Mouse (Mus musculus): ENCODE data around the gene Tsnaxip1. TPM values are rescaled to one million over a fixed set of nuclear protein-coding genes. Genes with fewer than 3 reads are reported as not detected.

Tsnaxip1 gene
- 0.13 and 0.14 TPM in 2 replicates for polyA plus RNA-seq (2015; fragmentation: Nextera tagmentation; extraction: Ambion mirVana)

DNA sequence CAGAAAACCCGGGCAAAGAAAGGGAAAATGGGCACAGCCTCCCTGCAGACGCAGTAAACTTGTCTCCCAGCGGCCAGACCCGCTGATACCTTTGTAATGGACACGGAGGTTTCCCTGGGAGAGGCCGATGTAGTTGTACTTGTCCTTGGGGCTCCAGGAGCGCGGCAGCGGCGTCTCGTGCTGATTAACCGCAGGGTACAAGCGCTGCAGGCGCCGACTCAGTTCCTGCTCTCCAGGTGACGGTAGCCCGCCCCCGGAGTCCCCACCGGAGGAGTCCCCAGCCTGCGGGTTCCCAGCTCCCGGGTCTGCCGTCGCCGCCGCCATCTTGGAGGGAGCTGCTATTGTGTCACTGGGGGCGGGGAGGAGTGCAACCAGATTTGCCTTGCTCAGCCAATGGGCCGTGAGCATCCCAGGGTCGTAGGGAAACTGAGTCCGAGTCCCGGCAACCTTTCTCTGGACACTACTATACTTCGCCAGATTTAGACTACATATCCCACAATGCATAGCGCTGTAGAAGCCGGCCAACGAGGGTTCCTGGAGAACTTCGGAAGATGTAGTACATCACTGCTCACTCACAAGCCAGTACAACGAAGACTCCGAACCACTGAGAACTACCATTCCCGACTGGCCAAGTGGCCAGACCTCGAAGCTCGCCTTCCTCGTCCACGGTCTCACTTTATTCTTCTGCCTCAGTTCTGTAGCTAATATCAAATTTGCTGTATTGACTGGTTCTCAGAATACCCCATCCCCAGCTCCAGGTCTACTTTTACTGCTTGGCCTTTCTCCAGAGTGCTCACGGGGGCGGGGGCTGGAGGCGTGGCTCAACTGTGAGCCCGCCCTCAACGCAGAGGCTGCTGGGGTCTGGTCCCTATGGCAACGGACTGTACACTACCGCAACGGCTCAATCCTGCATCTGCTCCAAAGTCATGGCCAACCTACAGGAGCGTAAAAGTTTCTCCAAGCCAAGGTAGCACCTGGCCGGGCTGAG lies at the start of gene Tsnaxip1, which contains the start of gene Ranbp10:
Gene Tsnaxip1, plus strand, starts transcription at position 871 of the 988 bp plus-strand sequence.
Gene Ranbp10, minus strand, starts transcription at position 490 of the 988 bp plus-strand sequence.
- Histone ChIP-seq H3K27ac (peak within 1 kb of the TSS; percentile 84), H3K36me3 (peaks cover 33% of the 10 kb centered on the region), H3K4me2 (peak within 1 kb of the TSS; percentile 81), H3K4me3 (replicated peaks) (peak within 1 kb of the TSS; percentile 85), H3K9me3 (replicated peaks) (no peaks in the 10 kb centered on the region), H3K9ac (peak within 1 kb of the TSS; percentile 90), H3K4me1 (peaks cover 16% of the 10 kb centered on the region), H3K27me3 (no peaks in the 10 kb centered on the region)
- ATAC-seq (replicated peaks; ENCODE audit: low FRiP score), result peak; percentile 98
- 0% methylated on average over 52 of the region's 52 CpGs for WGBS

DNA sequence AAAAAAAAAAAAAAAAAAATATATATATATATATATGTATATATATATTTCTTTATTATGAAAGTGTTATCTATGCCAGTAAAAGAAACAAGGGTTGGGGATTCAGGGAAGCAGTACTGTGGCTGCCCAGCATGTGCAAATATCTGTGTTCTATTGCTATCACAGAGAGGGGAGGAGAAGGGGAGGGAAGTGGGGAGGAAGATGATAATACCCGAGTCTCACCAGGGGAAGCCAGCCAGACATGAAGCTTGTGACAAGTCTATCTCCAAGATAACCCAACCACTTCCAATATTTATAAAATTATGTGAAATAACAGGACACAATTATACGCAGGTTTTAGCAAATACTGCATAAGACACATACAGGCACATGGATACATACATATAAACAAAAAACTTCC lies 49.7 kb upstream of the Tsnaxip1 start:
- ATAC-seq (replicated peaks; ENCODE audit: low FRiP score), result no peak
- Histone ChIP-seq H3K27ac (no peak overlapping the region), H3K36me3 (peaks cover 99% of the 10 kb centered on the region), H3K27me3 (no peaks in the 10 kb centered on the region), H3K9ac (no peak overlapping the region), H3K4me2 (no peak overlapping the region), H3K4me3 (replicated peaks) (no peak overlapping the region), H3K9me3 (replicated peaks) (no peaks in the 10 kb centered on the region), H3K4me1 (no peaks in the 10 kb centered on the region)
- WGBS, result 94% methylated on average over 2 of the region's 2 CpGs

DNA sequence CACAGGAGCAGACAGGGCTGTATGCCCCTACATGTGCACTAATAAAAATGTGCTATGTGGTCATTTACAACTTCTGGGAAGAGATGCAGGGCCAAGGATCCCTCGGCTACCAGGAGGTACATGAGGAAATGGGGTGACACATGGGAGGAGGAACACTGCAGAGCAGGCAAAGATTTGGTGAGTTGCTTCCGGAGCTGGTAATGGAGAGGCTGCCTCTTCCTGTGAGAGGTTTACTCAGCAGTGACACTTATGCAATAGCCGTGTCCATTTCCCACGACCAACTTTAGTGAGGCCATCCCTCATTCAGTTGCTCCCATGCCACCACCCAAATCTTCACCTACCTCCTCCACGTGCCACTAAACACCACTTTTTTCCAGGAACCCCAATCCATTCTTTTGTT lies 47.2 kb upstream of the Tsnaxip1 start:
- ATAC-seq (replicated peaks; ENCODE audit: low FRiP score), result no peak

DNA sequence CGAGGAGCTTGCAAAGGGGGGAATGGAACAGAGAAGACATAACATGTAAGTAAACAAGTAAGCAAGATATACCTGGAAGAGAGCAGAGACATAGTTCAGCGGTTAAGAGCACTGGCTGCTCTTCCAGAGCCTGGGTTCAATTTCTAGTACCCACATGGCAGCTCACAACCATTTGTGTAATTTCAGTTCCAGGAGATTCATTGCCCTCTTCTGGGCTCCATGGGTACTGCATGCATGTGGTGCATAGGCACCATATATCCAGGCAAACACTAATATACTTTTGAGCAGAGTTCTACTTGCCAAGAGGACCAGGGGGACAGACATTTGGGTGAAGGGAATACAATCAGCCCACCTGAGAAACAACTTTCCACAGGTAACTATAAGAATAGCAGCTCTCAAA lies 39.3 kb upstream of the Tsnaxip1 start:
- no peaks in the 10 kb centered on the region for H3K9me3 ChIP-seq (replicated peaks)
- no peak overlapping the region for H3K4me3 ChIP-seq (replicated peaks)
- WGBS, result 92% methylated on average over 2 of the region's 2 CpGs
- H3K9ac ChIP-seq, result no peak overlapping the region
- no peaks in the 10 kb centered on the region for H3K27me3 ChIP-seq
- no peak overlapping the region for H3K27ac ChIP-seq
- H3K4me1 ChIP-seq, result 0 out of 2 replicates have a peak, but pooled peaks cover under 1% of the 10 kb centered on the region
- H3K36me3 ChIP-seq, result peaks cover 38% of the 10 kb centered on the region
- no peak overlapping the region for H3K4me2 ChIP-seq
- no peak for ATAC-seq (replicated peaks; ENCODE audit: low FRiP score)

More for the DNA sequence above, 47.2 kb upstream of the Tsnaxip1 start:
- Histone ChIP-seq H3K9ac (no peak overlapping the region), H3K27me3 (no peaks in the 10 kb centered on the region), H3K4me2 (no peak overlapping the region), H3K9me3 (replicated peaks) (no peaks in the 10 kb centered on the region), H3K27ac (no peak overlapping the region), H3K4me3 (replicated peaks) (no peak overlapping the region), H3K36me3 (peaks cover 93% of the 10 kb centered on the region), H3K4me1 (no peaks in the 10 kb centered on the region)
- WGBS, result 89% methylated on average over 5 of the region's 5 CpGs

DNA sequence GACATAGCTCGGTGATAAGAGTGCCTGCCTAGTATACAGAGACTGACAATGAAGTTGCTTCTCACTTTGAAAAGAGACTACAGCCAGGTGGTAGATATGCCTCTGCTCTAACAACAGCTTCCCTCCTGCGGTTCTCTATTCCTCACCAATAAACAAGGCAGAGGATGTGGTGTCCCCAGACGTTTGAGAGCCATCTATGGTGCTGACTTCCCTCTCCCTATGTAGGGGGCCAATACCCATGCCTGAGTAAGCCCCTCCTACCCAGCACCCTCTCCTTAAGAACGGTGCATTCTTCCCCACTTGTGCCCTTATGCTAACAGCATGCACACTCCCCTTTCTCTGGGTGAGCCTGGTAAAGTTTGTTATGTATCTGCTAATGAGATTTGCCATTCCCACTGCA lies 38.6 kb upstream of the Tsnaxip1 start:
- no peak for ATAC-seq (replicated peaks; ENCODE audit: low FRiP score)

DNA sequence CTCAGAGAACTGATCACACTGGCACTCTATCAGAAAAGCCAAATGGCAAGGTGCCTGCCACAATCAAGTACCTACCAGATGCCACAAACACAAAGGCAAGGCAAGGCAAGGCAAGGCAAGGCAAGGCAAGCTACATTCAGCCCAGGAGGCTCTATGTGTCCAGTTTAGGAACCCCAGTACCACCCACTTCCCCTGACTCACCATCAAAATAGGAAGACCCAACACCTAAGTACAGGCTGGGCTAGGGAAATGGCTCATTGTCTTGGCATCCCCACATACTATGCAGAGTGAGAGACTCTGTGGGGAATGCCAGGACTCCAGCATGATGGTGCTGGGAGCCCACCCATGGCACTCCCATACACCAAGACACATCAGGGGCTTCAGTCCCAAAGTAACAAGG lies 37.9 kb upstream of the Tsnaxip1 start:
- no peak for ATAC-seq (replicated peaks; ENCODE audit: low FRiP score)
- no peak overlapping the region for H3K4me2 ChIP-seq
- H3K9me3 ChIP-seq (replicated peaks), result no peaks in the 10 kb centered on the region
- no peak overlapping the region for H3K4me3 ChIP-seq (replicated peaks)
- no peak overlapping the region for H3K9ac ChIP-seq
- H3K27ac ChIP-seq, result no peak overlapping the region
- 0 out of 2 replicates have a peak, but pooled peaks cover 3% of the 10 kb centered on the region for H3K4me1 ChIP-seq
- peaks cover 29% of the 10 kb centered on the region for H3K36me3 ChIP-seq
- H3K27me3 ChIP-seq, result no peaks in the 10 kb centered on the region

More for the DNA sequence above, 38.6 kb upstream of the Tsnaxip1 start:
- H3K4me1 ChIP-seq, result 0 out of 2 replicates have a peak, but pooled peaks cover 3% of the 10 kb centered on the region
- H3K4me3 ChIP-seq (replicated peaks), result no peak overlapping the region
- H3K4me2 ChIP-seq, result no peak overlapping the region
- no peaks in the 10 kb centered on the region for H3K9me3 ChIP-seq (replicated peaks)
- peaks cover 33% of the 10 kb centered on the region for H3K36me3 ChIP-seq
- H3K9ac ChIP-seq, result no peak overlapping the region
- H3K27ac ChIP-seq, result no peak overlapping the region
- no peaks in the 10 kb centered on the region for H3K27me3 ChIP-seq
- 64% methylated on average over 4 of the region's 4 CpGs for WGBS

DNA sequence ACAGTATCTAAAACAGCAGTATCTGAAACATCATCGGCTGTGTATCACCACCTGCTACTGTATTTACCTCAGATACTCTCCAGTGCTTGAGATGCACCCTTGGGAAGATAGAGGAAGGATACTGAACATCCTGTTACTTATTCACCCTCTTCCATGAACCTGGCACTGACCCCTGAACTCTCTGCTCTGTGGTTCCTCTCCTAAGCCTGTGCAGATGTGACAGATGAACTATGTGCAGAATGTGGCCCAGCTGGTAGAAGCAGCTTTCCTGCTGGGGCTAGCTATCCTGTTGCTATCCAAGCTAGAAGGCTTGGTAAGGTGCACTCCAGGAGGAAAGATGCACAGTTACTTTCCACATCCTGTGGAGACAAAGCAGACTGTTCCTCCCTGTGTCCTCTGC lies 34.2 kb upstream of the Tsnaxip1 start:
- Histone ChIP-seq H3K36me3 (peaks cover 16% of the 10 kb centered on the region; the same call in 1 of the 2 replicates), H3K4me2 (no peak overlapping the region), H3K27ac (no peak overlapping the region), H3K4me3 (replicated peaks) (no peak overlapping the region), H3K27me3 (no peaks in the 10 kb centered on the region), H3K4me1 (peaks cover 4% of the 10 kb centered on the region; the same call in 1 of the 2 replicates), H3K9me3 (replicated peaks) (no peaks in the 10 kb centered on the region), H3K9ac (no peak overlapping the region)
- 100% methylated on average over 1 of the region's 1 CpGs for WGBS
- no peak for ATAC-seq (replicated peaks; ENCODE audit: low FRiP score)

DNA sequence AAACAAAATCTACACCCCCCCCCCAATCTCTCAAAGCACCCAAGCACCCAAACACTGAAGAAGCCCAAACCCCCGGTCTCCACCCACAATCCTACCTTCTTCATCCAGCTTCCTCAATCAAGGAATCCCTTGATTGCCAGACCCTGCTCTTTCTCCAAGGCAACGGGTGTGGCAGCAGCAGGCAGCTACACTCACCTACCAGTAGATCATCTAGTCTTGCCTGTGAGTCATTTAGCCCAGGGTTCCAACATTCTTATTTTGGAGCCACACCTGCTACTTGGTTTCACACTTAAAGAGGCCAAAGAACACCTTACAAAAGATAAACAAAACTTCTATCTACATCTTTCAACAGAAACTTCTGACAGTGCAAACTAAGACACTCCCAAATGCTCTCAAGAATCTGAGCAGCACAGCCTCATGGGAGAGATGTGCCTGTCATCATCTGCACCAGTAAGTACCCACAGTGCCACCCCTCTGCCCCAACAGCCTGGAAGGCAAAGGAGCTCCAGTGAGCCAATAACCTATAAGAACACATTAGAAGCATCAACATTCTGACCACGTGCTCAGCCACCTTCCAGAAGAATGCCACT lies 33.4 kb upstream of the Tsnaxip1 start:
- peaks cover 12% of the 10 kb centered on the region for H3K4me1 ChIP-seq
- WGBS, result 78% methylated on average over 3 of the region's 3 CpGs
- ATAC-seq (replicated peaks; ENCODE audit: low FRiP score), result no peak

DNA sequence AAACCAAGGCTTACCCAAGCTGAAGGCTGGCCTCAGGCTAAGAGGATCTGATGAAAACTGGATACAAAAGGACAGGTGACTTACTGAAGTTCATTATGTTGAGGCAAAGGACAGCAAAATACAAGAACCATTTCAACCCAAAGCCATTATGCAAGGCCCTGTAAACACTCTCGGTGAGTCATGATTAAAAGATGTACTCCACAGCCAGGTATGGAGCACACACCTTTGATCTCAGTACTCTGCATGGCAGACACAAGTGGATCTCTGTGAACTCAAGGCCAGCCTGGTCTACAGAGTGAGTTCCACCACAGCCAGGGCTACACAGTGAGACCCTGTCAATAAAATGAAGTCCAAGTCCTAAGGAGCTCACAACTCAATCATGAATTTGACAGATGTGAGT lies 31.7 kb upstream of the Tsnaxip1 start:
- Histone ChIP-seq H3K9ac (no peak overlapping the region), H3K36me3 (0 out of 2 replicates have a peak, but pooled peaks cover 9% of the 10 kb centered on the region), H3K9me3 (replicated peaks) (no peaks in the 10 kb centered on the region), H3K27ac (no peak overlapping the region), H3K27me3 (no peaks in the 10 kb centered on the region), H3K4me2 (no peak overlapping the region), H3K4me3 (replicated peaks) (no peak overlapping the region), H3K4me1 (peaks cover 20% of the 10 kb centered on the region)
- ATAC-seq (replicated peaks; ENCODE audit: low FRiP score), result no peak
- 80% methylated on average over 1 of the region's 1 CpGs for WGBS

More for the DNA sequence above, 33.4 kb upstream of the Tsnaxip1 start:
- Histone ChIP-seq H3K27ac (no peak overlapping the region), H3K27me3 (no peaks in the 10 kb centered on the region), H3K4me3 (replicated peaks) (no peak overlapping the region), H3K36me3 (0 out of 2 replicates have a peak, but pooled peaks cover 10% of the 10 kb centered on the region), H3K9ac (no peak overlapping the region), H3K9me3 (replicated peaks) (no peaks in the 10 kb centered on the region), H3K4me2 (no peak overlapping the region)

DNA sequence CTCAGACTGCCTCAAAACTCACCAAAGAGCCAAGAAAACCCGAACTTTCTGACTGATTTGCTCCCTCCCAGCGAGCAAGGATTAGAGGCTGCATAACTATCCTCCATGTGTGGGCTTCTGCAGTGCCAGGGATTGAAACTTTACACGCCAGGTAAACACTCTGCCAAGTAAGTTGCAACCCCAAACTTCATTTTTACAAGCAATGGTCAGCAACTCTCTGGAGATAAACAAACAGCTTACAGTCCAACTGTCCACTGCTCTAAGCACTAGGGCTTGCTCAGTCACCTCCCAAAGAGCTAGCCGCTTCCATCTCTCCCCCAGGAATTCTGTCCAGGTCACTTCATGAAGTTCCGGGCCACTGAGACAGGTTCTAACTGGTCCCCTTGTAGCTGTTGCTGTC lies 29.1 kb upstream of the Tsnaxip1 start:
- H3K9me3 ChIP-seq (replicated peaks), result no peaks in the 10 kb centered on the region
- H3K4me2 ChIP-seq, result no peak overlapping the region
- no peak overlapping the region for H3K9ac ChIP-seq
- 89% methylated on average over 5 of the region's 5 CpGs for WGBS
- H3K4me3 ChIP-seq (replicated peaks), result no peak overlapping the region
- no peaks in the 10 kb centered on the region for H3K27me3 ChIP-seq
- ATAC-seq (replicated peaks; ENCODE audit: low FRiP score), result no peak
- H3K27ac ChIP-seq, result no peak overlapping the region
- H3K36me3 ChIP-seq, result peaks cover 14% of the 10 kb centered on the region
- peaks cover 18% of the 10 kb centered on the region for H3K4me1 ChIP-seq

DNA sequence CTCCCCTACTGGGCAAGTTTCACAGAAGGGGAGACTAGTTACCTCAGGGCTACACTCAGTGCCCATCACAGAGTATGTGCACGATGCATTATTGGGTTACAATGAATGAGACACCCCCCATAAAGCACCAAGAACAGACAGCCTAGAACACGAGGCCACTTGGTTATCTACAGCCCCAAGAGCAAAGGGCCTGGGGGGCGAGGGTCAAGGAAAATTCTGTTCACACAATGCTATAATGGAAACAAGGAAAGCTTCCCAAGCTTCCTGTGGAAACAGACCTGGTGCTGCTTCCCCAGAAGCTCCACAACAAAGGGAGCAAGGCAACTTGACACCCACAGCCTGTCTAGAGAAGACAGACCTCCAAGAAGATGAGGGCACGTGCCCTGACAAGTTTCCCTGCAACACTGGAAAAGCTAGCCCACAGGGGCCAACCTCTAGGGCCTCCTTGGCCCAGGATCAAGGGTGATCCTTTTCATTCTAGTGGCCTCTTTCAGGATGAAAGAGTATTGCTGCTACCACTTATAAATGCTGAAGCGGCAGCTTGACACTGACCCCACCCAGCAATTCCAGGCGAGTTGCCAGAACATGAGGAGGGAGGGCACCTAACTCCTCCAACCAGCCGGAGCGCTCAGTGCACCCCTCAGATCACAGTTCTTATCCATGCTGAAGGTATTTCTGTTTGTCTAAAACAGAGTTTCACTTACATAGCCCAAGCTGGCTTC lies 28.3 kb upstream of the Tsnaxip1 start:
- no peaks in the 10 kb centered on the region for H3K27me3 ChIP-seq
- H3K4me1 ChIP-seq, result peaks cover 17% of the 10 kb centered on the region
- no peak overlapping the region for H3K4me3 ChIP-seq (replicated peaks)
- H3K9ac ChIP-seq, result no peak overlapping the region
- peak overlapping the region; percentile 63 for H3K27ac ChIP-seq
- ATAC-seq (replicated peaks; ENCODE audit: low FRiP score), result peak; percentile 53; the same call in 1 of the 2 replicates
- H3K9me3 ChIP-seq (replicated peaks), result no peaks in the 10 kb centered on the region
- WGBS, result 29% methylated on average over 8 of the region's 8 CpGs
- peaks cover 18% of the 10 kb centered on the region for H3K36me3 ChIP-seq
- H3K4me2 ChIP-seq, result 0 out of 2 replicates have a peak overlapping the region, but pooled peaks have one; percentile 2

All from kidney, embryonic 15.5 days (tissue).